Mouse (Mus musculus): ENCODE measurements around the gene Zfand3.
A peak's percentile ranks its signal among the peaks of the same experiment; 100 is the strongest.

Gene Zfand3

DNA sequence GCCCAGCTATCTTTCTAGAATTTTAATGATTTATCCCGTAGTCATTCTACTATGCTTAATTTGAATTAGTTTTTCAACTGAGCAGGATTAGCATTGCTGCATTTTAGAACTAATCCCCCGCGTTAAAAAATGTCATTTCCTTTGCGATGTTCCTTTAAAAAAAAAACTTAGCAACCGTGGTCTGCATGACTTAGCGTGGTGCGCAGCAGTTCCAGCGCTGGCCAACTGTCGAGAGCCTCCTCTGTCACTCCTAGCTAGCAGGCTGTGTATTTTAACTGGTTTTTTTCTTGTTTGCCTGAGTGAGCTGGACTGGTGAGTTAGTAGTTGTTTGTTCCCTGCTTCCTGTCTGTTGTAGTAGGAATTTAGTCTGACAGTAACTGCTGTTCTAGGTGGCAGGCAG, 48.9 kb downstream of the Zfand3 start:
- no peak for DNase-seq

DNA sequence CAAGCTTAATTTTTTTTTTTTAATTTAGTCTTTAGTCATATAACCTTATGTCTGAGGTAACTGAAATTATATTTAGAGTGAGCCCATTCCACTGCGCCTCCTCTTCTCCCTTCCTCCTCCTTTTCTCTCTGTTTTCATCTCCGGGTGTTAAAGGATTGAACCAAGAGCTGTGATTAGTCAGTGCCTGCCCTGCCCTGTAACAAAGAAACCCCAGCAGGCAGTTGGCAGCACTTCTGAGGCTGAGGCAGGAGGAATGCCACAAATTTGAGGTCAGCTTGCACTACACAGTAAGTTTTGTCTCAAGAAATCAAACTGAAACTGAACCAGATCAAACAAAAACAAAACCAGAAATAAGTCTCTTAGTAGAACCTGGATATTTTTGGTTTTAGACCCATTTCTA, 49.3 kb downstream of the Zfand3 start:
- DNase-seq = no peak

DNA sequence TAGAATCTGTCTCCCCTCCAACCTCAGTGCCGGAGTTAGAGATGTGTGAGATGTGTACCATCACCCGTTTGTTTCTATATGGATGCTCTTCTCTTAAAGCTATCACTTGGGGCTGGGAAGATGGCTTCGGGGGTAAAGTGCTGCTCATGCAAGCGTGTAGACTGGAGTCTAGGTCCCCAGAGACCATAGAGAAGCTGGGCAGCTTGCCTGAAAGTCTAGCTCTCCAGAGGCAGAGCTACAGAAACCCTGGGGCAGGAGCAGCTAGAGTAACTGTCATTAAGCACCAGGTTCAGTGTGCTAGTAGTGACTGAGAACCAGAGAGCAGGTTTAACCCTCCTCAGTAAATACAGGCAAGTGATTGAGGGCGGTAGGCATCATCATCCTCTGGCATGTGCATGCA, 51.7 kb downstream of the Zfand3 start:
- no peak for DNase-seq

DNA sequence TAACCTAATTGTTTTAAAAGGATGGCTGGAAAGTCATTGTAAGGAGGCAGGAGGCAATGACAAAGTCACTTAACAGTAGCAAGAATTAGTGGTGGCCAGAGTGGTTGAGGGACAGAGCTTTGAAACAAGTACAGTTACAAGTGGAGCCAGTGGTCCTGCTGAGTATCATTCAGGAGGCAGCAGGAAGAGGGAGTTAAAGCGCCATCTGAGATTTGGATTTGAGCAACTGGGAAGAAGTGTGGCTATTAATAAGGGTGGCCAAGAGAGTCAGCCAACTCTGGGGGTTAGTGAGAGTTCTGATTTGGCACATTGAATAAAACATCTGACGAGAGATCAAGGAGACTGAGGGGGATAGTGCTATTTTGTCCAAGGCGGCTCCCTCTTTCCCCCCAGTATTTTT, 54.1 kb downstream of the Zfand3 start:
- DNase-seq = no peak

DNA sequence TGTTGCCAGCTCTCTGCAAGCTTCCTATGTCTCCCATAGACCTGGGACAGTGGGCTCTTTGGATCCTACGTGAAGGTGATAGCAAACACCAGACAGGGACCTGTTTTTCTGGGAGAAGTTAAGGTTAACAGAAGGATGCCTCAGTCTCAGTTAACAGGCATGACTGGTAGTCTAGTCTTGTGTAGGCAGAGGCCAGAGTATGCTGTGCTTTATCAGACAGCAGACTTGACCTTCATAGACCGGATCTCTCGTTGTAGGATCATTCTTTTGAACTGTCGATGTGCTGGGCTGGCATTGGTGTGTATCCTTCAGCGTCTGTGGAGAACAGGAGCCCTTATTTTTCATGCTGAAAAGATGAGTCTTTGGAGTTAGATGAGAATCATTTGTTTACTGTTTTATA, 54.5 kb downstream of the Zfand3 start:
- DNase-seq = no peak

DNA sequence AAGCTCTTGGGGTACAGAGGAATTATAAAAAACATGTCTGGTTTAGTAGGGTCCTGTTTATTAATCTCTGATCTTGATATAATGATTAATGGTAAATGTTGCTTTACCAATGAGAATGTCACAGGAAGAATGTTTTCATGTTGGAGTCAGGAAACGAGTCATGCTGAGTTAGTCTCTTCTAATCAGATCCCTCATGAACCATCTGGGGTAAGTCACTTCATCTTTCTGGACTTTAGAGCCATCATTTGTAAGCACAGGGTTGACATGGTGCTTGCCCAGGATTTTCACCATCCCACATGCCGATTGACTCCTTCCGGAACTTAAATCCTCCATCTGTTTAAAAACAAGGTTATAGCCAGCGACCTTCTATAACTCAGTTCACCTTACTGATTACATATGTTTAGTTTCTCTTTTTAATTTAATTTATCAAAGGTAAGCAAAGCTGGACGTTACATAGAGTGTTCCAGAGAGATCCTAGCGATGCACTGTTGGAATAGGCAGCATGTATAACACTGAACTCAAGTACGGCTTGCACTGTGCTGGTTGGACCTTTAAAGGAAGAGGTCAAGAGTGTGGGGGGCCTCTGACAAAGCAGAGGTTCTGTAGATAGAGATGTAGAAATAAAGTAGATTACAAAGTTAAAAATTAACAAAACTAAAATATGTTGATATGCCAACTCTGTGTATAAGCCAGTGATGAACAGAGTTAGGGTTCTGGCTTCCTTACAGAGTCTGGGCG, 56.7 kb downstream of the Zfand3 start:
- no peak for DNase-seq

DNA sequence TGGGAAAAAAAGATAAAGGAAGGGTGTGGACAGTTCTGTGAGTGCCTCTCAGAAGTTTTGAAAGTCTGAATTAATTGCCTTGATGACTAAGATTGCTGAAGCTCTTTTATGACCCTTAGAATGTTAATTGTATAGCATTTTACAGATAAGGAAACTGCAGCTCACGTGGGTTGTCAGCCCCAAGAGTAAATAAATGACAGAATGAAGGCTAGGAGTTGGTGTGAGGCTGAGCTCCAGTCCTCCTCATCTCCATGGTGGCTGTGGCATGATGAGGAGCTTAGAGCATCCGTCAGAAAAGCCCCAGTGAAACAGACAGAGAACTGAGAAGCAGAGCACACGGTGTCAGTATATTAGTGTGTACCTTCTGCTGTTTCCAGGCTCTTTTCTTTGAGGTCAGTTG, 59.3 kb downstream of the Zfand3 start:
- no peak for DNase-seq

DNA sequence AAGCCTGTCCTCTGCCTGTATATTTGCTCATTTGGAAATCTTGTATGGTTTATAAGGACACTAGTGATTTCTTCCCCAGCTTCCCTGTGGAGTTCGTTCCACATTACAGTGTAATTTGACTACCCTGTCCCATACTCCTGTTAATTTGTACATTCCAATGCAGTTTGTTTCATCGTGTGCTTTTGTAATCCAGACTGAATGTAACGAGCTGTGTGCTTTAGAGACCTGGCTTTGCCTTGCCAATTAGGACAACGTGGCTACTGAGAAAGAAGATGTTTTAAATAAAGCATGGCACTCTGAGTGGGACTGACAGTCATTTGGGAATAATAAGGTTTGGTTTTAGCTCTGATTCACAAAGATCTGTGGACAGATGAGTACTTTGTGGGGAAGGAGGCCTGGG, 60.2 kb downstream of the Zfand3 start:
- DNase-seq = no peak

DNA sequence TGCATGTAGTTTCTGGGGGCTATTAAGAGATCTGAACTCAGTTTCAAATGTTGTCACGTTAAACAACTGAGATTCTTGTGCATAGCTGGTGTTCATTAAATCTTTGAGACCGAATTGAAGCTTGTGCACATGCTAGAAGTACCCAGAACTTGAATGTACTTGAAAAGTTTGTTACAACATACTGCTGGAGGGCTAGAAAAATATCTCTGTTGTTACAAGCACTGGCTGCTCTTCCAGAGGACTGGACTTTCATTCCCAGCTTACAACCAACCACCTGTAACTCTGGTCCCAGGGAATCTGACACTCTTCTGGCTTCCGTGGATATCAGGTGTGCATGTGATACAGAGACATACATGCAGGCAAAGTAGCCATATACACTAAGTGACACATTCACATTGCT, 65.2 kb downstream of the Zfand3 start:
- no peak for DNase-seq

DNA sequence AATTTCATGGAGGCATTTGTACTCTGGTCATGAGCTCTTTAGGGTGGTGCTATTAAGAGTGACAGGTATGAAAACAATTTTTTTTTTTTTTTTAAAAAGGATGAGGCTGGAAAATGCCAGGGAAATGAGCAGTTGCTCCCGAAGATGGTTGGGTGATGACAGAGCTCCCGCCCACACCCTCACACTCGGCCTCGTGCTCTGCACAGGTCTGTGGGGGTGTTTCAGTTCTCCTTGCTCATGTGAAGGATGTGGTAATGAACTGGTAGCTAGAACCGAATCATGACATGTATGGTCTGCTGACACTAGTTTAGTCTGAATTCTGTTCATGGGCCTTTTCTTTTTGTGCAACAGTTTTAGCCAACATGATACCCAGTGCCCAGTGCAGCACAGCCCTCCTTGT, 66.1 kb downstream of the Zfand3 start:
- no peak for DNase-seq

DNA sequence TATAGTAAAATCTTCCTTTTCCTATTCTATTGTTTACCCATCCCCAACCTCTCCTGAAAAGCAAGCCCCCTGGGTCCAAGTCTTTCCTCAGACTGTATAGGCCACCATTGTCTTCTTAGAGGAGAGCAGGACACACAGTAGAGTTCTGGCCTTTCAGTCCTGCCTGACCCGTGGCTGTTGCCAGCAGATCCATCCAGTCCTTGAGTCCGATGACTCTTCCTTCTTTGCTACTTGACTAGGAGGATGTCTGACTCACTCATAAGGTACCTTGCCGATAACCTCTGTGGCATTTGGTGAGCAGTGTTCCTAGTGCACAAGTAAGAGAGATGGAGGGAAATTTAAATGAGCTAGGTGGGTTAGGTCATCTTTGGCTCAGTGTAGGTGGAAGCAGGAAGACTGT, 68.1 kb downstream of the Zfand3 start:
- no peak for DNase-seq

DNA sequence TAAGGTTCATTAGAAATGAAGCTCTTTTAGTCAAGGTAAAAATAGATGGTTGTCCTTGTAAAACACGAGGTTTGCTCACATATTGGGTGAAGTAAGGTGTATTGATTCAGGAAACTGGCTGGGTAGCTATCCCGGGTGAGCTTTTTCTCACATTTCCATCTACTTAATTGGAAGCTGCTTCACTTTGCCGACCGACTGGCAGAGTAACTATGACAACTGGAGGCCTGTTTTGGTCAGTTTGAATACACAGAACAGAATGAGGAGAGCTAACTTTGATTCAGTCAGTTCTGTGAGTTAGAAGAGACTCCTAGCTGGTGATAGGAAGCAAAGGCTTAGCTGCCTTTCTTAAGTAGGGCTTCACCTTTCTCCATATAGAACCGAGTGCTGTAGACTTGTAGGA, 71.4 kb downstream of the Zfand3 start:
- no peak for DNase-seq

DNA sequence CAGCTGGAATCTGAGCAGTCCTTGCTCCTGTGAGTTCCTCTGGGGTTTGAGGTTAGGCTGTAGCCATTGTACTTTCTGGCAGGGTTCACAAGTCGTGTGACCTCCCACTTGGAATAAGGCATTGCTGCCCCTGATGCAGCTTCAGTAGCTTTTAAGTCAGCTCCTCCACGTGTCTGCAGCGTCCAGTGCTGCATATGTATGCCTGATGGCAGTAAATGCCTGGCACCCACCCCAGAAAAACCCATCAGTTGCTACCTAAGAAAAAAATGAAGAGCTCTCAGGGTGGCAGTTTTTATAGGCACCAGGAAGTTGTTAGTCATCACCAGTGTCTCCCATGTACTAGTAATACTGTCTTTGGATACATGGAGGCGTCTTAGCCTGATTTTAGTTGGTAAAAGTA, 79.5 kb downstream of the Zfand3 start:
- DNase-seq = no peak

DNA sequence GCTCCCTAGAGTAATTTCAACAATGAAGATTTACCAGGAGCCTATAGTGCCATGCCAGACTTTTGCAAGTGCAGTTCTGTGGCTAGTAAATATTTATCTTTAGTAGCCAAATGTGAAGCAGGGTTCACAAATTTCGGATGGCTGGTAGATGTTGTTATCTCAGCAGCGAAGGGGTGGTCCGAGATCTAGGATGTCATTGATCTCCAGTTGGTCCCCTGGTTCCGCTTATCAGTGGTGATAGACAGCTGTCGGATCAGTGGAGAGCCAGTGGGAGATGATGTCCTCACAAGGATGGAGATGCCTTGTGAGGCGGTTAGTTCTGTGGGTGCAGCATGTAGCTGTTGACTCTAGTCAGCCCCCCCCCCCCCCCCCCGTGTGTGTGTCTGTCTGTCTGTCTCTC, 82.2 kb downstream of the Zfand3 start:
- DNase-seq = no peak

DNA sequence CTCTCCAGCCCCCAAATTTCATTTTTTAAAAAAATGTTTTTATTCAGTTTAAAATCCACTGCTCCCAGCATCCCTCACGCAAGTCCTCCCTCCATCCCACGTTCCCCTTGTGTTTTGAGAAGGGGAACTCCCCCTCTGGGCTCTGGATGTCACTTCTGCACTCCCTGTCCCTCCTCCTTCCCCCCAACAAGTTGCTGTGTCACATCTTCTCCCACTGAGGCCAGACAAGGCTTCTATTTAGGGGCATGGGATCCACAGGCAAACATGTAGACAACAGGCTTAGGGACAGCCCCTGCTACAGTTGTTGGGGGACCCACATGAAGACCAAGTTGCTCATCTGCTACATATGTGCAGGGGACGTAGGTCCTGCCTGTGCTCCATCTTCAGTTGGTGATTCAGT, 83.9 kb downstream of the Zfand3 start:
- DNase-seq = no peak

DNA sequence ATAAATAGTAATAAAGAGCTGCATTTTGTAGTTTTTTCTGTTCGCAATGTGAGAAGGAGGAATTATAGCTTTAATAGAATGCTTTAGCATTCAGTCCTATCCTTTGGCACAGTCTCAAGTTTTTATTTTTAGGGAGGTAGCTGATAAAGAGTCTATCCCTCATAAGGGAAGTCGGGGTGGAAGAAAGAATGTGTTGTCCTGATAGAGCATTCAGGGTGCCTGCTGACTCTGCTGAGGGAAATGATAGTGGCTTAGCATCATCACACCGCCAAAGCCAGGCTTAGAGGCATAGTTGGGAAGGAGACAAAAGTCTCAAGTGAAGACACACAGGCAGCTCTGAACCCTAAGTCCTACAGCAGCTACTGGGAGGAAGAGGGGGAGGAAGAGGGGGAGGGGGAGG, 85.9 kb downstream of the Zfand3 start:
- no peak for DNase-seq

DNA sequence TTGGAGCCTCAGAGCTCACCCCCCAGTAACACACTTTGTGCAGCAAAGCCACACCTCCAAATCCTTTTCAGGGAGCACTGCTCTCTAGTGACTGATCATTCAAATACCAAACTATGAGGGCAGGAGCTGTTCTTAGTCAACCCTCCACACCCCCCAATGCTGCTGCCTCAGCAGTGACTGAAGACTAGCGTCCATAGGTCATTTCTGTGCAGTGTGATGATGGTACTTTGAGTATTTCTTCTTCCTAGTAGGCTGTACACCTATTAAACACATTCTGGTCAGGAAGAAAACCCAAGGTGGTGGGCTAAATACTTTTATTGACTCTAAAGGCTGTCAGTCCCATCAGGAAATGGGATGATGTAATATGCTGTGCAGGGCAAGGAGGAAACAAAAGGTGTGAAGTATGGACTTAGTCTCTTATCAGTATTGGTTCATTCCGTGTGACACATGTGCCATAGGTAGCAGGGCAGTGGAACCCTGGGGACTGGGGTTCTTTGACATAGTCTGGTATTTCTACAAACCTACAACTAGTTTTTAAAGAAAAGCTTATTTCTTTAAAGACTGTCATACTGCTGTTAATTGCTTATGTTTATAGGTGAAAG, 88.7 kb downstream of the Zfand3 start:
- no peak for DNase-seq

DNA sequence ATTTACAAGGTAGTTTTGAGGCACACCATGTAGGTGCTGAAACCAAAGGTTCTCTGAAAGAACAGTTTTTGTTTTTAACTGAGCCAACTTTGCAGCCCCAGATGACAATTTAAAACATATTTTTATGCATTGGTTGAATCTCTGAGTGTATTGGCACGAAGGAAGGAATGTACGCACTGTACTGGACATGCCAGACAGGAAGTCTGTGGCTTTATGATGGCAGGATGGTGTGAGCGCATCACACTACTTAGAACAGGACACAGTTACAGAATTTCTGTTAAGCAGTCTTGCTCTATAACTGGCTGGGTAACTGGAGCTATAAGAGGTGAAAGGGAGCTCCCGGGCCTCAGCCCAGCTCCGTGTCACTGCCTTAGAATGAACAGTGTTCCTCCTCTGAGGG, 92.6 kb downstream of the Zfand3 start:
- no peak for DNase-seq

DNA sequence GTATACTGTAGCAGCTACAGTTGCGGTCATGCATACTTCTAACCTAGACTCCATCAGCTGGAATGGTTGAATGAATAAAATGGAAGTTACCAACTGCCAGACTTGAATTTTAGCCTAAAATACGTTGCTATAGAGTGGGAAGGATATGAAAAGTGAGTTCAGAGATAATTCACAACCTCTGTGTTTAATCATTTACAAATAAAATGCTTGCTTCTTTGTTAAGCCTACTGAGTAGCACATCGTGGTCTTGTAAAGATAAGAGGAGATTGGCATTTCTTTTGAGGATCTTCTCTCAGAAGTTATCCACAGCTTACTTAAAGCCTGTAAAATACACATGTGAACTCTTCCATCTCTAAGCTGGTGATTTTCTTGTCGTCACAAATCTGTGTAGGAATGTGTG, 93.1 kb downstream of the Zfand3 start:
- no peak for DNase-seq

DNA sequence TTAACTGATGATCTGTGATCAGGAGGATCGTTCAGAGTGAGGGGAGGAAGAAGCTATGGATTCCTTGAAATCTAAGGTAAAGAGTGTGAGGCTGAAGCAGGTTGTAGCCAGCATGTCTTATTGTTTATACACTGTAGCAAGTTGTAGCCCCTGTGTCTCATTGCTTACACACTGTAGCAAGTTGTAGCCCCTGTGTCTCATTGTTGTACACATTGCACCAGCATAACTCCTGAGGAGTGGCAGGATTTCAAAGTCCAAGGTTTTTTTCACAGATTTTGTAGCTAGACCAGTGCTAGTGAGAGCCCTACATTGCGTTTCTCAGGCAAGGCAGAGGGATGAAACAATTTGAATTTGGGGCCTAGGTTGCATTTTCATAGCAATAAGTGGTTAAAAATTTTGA, 95.1 kb downstream of the Zfand3 start:
- DNase-seq = no peak

DNA sequence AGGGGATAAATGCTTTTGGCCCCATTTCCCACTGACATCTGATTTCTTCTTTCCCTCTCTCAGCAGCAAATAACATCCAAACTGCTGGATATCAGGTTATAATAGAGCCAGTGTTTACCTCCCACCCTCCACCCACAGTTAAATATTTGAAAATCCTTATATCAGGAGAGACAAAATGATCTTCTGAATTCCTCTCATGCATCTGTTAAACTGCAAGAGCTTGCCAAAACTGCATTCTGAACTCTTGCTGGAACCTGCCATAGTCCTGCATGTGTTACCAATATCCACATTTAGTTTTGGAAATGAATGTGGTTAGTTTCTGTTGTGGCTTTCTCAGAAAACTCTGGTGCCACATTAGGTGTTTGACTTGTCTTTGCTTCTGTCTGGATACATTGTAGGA, 97.3 kb downstream of the Zfand3 start:
- no peak for DNase-seq

DNA sequence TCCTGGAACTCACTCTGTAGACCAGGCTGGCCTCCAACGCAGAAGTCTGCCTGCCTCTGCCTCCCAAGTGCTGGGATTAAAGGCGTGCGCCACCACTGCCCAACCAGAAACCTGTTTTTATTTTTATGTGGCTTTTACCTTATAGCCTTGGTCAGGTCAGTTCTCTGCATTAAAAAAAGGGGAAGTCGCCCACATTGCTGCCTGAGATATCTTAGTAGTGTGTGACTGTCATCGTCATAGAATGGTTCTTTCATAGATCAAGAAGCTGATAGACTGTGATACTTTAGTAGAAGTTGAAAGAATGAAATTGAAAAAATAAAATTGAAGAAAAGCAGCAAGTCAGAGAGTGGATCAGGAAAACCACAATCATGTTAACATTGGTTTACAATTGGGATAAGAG, 98.5 kb downstream of the Zfand3 start:
- DNase-seq = no peak

DNA sequence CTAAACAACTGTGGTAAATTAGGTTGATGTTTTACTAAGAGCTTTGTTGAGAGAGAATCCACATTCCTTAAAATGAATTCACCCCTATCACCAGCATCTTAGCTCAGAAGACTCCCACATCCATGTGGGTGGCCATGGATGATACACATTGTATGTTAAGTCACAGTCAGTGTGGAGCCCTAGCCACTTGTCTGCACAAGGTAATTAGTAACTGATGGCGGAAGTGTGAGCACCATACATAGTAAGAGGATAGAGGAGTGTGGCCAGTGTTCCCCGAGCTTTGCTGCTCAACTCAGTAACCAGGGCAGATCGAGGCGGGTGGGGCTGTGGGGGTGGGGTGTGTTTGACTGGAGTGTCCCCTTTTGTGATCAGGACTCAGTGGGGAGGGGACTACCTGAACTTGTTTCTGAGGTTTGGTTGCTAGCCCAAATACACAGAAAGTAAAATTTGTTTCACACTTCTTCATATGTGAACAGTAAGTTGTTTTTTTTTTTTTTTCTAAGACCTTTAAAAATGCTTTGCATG, 99.2 kb downstream of the Zfand3 start:
- no peak for DNase-seq

DNA sequence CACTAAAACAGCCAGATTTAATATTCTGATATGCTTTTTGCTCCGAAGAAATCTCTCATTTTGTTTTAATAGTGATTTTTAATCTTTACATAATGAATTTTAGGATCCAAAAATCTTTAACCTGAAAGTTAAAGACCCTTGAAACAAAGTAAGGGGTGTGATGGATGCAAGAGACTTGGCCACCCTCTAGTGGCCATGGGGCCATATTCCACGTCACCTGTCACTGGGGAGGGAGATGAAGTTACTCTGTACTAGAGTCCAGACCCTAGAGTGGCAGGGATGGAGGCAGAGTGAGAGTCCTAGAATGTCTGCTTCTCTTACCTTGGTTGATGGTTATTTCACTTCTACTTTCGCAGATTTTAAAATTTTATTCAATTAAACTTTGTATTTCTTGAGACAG, 100.8 kb downstream of the Zfand3 start:
- DNase-seq = peak; percentile 49

DNA sequence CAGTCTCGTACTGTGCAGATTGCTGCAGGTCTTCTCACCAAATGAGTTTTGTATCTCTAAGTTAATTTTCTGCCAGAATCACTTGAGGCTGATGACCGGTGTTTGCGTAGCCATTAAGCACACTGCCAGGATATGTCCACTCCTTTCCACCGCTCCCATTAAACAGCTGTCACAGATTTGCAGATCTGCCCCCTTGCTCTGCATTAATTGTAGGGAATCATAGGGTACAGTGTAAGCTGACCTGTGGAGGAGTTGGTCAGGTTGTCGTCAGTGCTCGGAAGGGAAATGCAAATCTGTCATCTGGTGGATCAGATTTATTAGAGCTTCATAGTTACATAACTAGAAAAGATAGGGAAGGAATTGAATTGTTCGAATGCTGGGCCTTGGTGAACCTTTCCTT, 106.1 kb downstream of the Zfand3 start:
- no peak for DNase-seq

Measured in thymus, postnatal 14 days (tissue).